Mouse (Mus musculus): ENCODE measurements around the gene Notum. TPM values are rescaled to one million over a fixed set of nuclear protein-coding genes. Genes with fewer than 3 reads are reported as not detected.

The Notum gene
- total and polyA plus RNA-seq, 2 experiments from 2014 or later = 3.6 to 5.9 TPM

- Histone ChIP-seq H3K9me3 (ENCODE audit: low read length) (no peaks in the 10 kb centered on the region), H3K4me3 (ENCODE audit: low read depth, low read length) (no peak overlapping the region)
- ATAC-seq = no peak
Measured at GRCm38 (mm10) chr11:120613481-120613972, 47.4 kb downstream of the Notum start.

GRCm38 (mm10) chr11:120612763-120613162 is 48.2 kb downstream of the Notum start:
- no peak overlapping the region for H3K27ac ChIP-seq (ENCODE audit: low read depth, low read length)
- H3K4me3 ChIP-seq (ENCODE audit: low read depth, low read length) = no peak overlapping the region
- H3K36me3 ChIP-seq (ENCODE audit: insufficient read depth) = peaks cover 57% of the 10 kb centered on the region
- H3K9me3 ChIP-seq (ENCODE audit: low read length) = no peaks in the 10 kb centered on the region
- peaks cover 9% of the 10 kb centered on the region for H3K4me1 ChIP-seq (ENCODE audit: insufficient read depth)
- DNase-seq (peak; percentile 64), ATAC-seq (peak; percentile 23; the same call in 1 of the 2 replicates)
- TF ChIP-seq CTCF (IDR thresholded peaks at IDR 0.05; ENCODE audit: low read depth) = peak; percentile 88
- H3K4me2 ChIP-seq (ENCODE audit: low read depth) = no peak overlapping the region
- no peaks in the 10 kb centered on the region for H3K27me3 ChIP-seq (ENCODE audit: insufficient read depth, low read length)
- WGBS = 41% methylated on average over 6 of the region's 6 CpGs
- no peak overlapping the region for H3K9ac ChIP-seq

More at GRCm38 (mm10) chr11:120613481-120613972, 47.4 kb downstream of the Notum start:
- no peak for TF ChIP-seq CTCF (IDR thresholded peaks at IDR 0.05; ENCODE audit: low read depth)
- Histone ChIP-seq H3K4me2 (ENCODE audit: low read depth) (no peak overlapping the region), H3K9ac (no peak overlapping the region), H3K27me3 (ENCODE audit: insufficient read depth, low read length) (no peaks in the 10 kb centered on the region), H3K4me1 (ENCODE audit: insufficient read depth) (peaks cover 9% of the 10 kb centered on the region), H3K27ac (ENCODE audit: low read depth, low read length) (no peak overlapping the region), H3K36me3 (ENCODE audit: insufficient read depth) (peaks cover 60% of the 10 kb centered on the region)
- 90% methylated on average over 10 of the region's 10 CpGs for WGBS
- DNase-seq = no peak

- Histone ChIP-seq H3K36me3 (ENCODE audit: insufficient read depth) (peaks cover 72% of the 10 kb centered on the region), H3K9me3 (ENCODE audit: low read length) (no peaks in the 10 kb centered on the region), H3K27me3 (ENCODE audit: insufficient read depth, low read length) (no peaks in the 10 kb centered on the region), H3K4me3 (ENCODE audit: low read depth, low read length) (no peak overlapping the region), H3K4me1 (ENCODE audit: insufficient read depth) (no peaks in the 10 kb centered on the region), H3K4me2 (ENCODE audit: low read depth) (no peak overlapping the region), H3K27ac (ENCODE audit: low read depth, low read length) (no peak overlapping the region), H3K9ac (no peak overlapping the region)
- 88% methylated on average over 9 of the region's 9 CpGs for WGBS
- no peak for DNase-seq
- ATAC-seq = no peak
- TF ChIP-seq CTCF (IDR thresholded peaks at IDR 0.05; ENCODE audit: low read depth) = no peak
Measured at GRCm38 (mm10) chr11:120610477-120611046, 50.4 kb downstream of the Notum start.

GRCm38 (mm10) chr11:120609250-120609649 is 51.7 kb downstream of the Notum start:
- no peak for TF ChIP-seq CTCF (IDR thresholded peaks at IDR 0.05; ENCODE audit: low read depth)
- H3K9ac ChIP-seq = no peak overlapping the region
- peaks cover 74% of the 10 kb centered on the region for H3K36me3 ChIP-seq (ENCODE audit: insufficient read depth)
- H3K27me3 ChIP-seq (ENCODE audit: insufficient read depth, low read length) = no peaks in the 10 kb centered on the region
- H3K4me2 ChIP-seq (ENCODE audit: low read depth) = no peak overlapping the region
- WGBS = 37% methylated on average over 8 of the region's 8 CpGs
- no peaks in the 10 kb centered on the region for H3K4me1 ChIP-seq (ENCODE audit: insufficient read depth)
- no peaks in the 10 kb centered on the region for H3K9me3 ChIP-seq (ENCODE audit: low read length)
- H3K4me3 ChIP-seq (ENCODE audit: low read depth, low read length) = no peak overlapping the region
- no peak for DNase-seq
- H3K27ac ChIP-seq (ENCODE audit: low read depth, low read length) = no peak overlapping the region
- no peak for ATAC-seq

- Histone ChIP-seq H3K27ac (ENCODE audit: low read depth, low read length) (no peak within 1 kb of the TSS), H3K27me3 (ENCODE audit: insufficient read depth, low read length) (no peaks in the 10 kb centered on the region), H3K9me3 (ENCODE audit: low read length) (no peaks in the 10 kb centered on the region), H3K4me1 (ENCODE audit: insufficient read depth) (no peaks in the 10 kb centered on the region), H3K4me2 (ENCODE audit: low read depth) (peak within 1 kb of the TSS; percentile 31), H3K36me3 (ENCODE audit: insufficient read depth) (peaks cover 69% of the 10 kb centered on the region), H3K9ac (peak within 1 kb of the TSS; percentile 26; the same call in 1 of the 2 replicates), H3K4me3 (ENCODE audit: low read depth, low read length) (no peak within 1 kb of the TSS)
- ATAC-seq (no peak), DNase-seq (no peak)
- no peak for TF ChIP-seq CTCF (IDR thresholded peaks at IDR 0.05; ENCODE audit: low read depth)
- 8% methylated on average over 45 of the region's 45 CpGs for WGBS
Measured at GRCm38 (mm10) chr11:120608241-120609034, 52.5 kb downstream of the Notum start, which contains the start of gene Npb. TSS of gene Npb (plus strand) at chr11:120608477.

GRCm38 (mm10) chr11:120606764-120607163 is 54.2 kb downstream of the Notum start:
- H3K9ac ChIP-seq = no peak overlapping the region
- DNase-seq (no peak), ATAC-seq (no peak)
- H3K27me3 ChIP-seq (ENCODE audit: insufficient read depth, low read length) = no peaks in the 10 kb centered on the region
- H3K27ac ChIP-seq (ENCODE audit: low read depth, low read length) = no peak overlapping the region
- TF ChIP-seq CTCF (IDR thresholded peaks at IDR 0.05; ENCODE audit: low read depth) = no peak
- no peak overlapping the region for H3K4me3 ChIP-seq (ENCODE audit: low read depth, low read length)
- 76% methylated on average over 4 of the region's 4 CpGs for WGBS
- H3K4me2 ChIP-seq (ENCODE audit: low read depth) = no peak overlapping the region
- H3K4me1 ChIP-seq (ENCODE audit: insufficient read depth) = no peaks in the 10 kb centered on the region
- H3K36me3 ChIP-seq (ENCODE audit: insufficient read depth) = peaks cover 68% of the 10 kb centered on the region
- H3K9me3 ChIP-seq (ENCODE audit: low read length) = no peaks in the 10 kb centered on the region

- TF ChIP-seq CTCF (IDR thresholded peaks at IDR 0.05; ENCODE audit: low read depth) = no peak
- Histone ChIP-seq H3K4me2 (ENCODE audit: low read depth) (no peak overlapping the region), H3K36me3 (ENCODE audit: insufficient read depth) (peaks cover 65% of the 10 kb centered on the region), H3K4me1 (ENCODE audit: insufficient read depth) (no peaks in the 10 kb centered on the region), H3K27me3 (ENCODE audit: insufficient read depth, low read length) (no peaks in the 10 kb centered on the region), H3K4me3 (ENCODE audit: low read depth, low read length) (no peak overlapping the region), H3K27ac (ENCODE audit: low read depth, low read length) (no peak overlapping the region), H3K9me3 (ENCODE audit: low read length) (no peaks in the 10 kb centered on the region), H3K9ac (no peak overlapping the region)
- 86% methylated on average over 7 of the region's 7 CpGs for WGBS
- DNase-seq = no peak
- no peak for ATAC-seq
Measured at GRCm38 (mm10) chr11:120605667-120606066, 55.3 kb downstream of the Notum start.

Small RNA genes lying within 50 kb of the gene (microRNA-seq; reads per million reads assigned to microRNA genes)
- 0.73 to 0.77 reads per million in 2 experiments for gene Mir6936

Other genes starting within 250 kb of the Notum start
Only the 30 nearest of the 32 such genes appear.
- gene Pde6g, start 207.7 kb downstream of the Notum start, total RNA-seq (2014; rRNA removed) = 0.33 TPM in 1 of 2 replicates, not detected in the other
- 0.18 and 1.4 TPM in 2 replicates for gene Pde6g, start 207.7 kb downstream of the Notum start, polyA plus RNA-seq (2015; fragmentation: Nextera tagmentation; extraction: Ambion mirVana)
- 9.9 and 15.2 TPM in 2 replicates for gene Oxld1, start 203.1 kb downstream of the Notum start, total RNA-seq (2014; rRNA removed)
- 12.7 and 13.8 TPM in 2 replicates for gene Oxld1, start 203.1 kb downstream of the Notum start, polyA plus RNA-seq (2015; fragmentation: Nextera tagmentation; extraction: Ambion mirVana)
- 18.1 and 21.0 TPM in 2 replicates for gene Ccdc137, start 203.1 kb downstream of the Notum start, total RNA-seq (2014; rRNA removed)
- gene Ccdc137, start 203.1 kb downstream of the Notum start, polyA plus RNA-seq (2015; fragmentation: Nextera tagmentation; extraction: Ambion mirVana) = 13.6 and 15.4 TPM in 2 replicates
- 35.2 and 37.8 TPM in 2 replicates for gene Arl16, start 193.6 kb downstream of the Notum start, total RNA-seq (2014; rRNA removed)
- 40.3 and 56.4 TPM in 2 replicates for gene Arl16, start 193.6 kb downstream of the Notum start, polyA plus RNA-seq (2015; fragmentation: Nextera tagmentation; extraction: Ambion mirVana)
- 42.6 and 49.9 TPM in 2 replicates for gene Mrpl12, start 176.6 kb downstream of the Notum start, total RNA-seq (2014; rRNA removed)
- 143 and 179 TPM in 2 replicates for gene Mrpl12, start 176.6 kb downstream of the Notum start, polyA plus RNA-seq (2015; fragmentation: Nextera tagmentation; extraction: Ambion mirVana)
- 20.9 and 22.8 TPM in 2 replicates for gene Slc25a10, start 169.3 kb downstream of the Notum start, total RNA-seq (2014; rRNA removed)
- 20.5 and 21.1 TPM in 2 replicates for gene Slc25a10, start 169.3 kb downstream of the Notum start, polyA plus RNA-seq (2015; fragmentation: Nextera tagmentation; extraction: Ambion mirVana)
- not detected in 2 replicates for gene Gcgr, start 130.5 kb downstream of the Notum start, total RNA-seq (2014; rRNA removed)
- gene Gcgr, start 130.5 kb downstream of the Notum start, polyA plus RNA-seq (2015; fragmentation: Nextera tagmentation; extraction: Ambion mirVana) = 0.09 and 0.22 TPM in 2 replicates
- 103 and 105 TPM in 2 replicates for gene Mcrip1, start 111.4 kb downstream of the Notum start, total RNA-seq (2014; rRNA removed)
- 261 and 275 TPM in 2 replicates for gene Mcrip1, start 111.4 kb downstream of the Notum start, polyA plus RNA-seq (2015; fragmentation: Nextera tagmentation; extraction: Ambion mirVana)
- gene Ppp1r27, start 110.0 kb downstream of the Notum start, total RNA-seq (2014; rRNA removed) = not detected in 2 replicates
- not detected in 2 replicates for gene Ppp1r27, start 110.0 kb downstream of the Notum start, polyA plus RNA-seq (2015; fragmentation: Nextera tagmentation; extraction: Ambion mirVana)
- gene P4hb, start 87.9 kb downstream of the Notum start, total RNA-seq (2014; rRNA removed) = 162 and 174 TPM in 2 replicates
- 208 and 218 TPM in 2 replicates for gene P4hb, start 87.9 kb downstream of the Notum start, polyA plus RNA-seq (2015; fragmentation: Nextera tagmentation; extraction: Ambion mirVana)
- 214 and 237 TPM in 2 replicates for gene Arhgdia, start 79.6 kb downstream of the Notum start, total RNA-seq (2014; rRNA removed)
- gene Arhgdia, start 79.6 kb downstream of the Notum start, polyA plus RNA-seq (2015; fragmentation: Nextera tagmentation; extraction: Ambion mirVana) = 416 and 435 TPM in 2 replicates
- 99.8 and 111 TPM in 2 replicates for gene Alyref, start 62.8 kb downstream of the Notum start, total RNA-seq (2014; rRNA removed)
- 207 and 238 TPM in 2 replicates for gene Alyref, start 62.8 kb downstream of the Notum start, polyA plus RNA-seq (2015; fragmentation: Nextera tagmentation; extraction: Ambion mirVana)
- 54.2 and 64.2 TPM in 2 replicates for gene Anapc11, start 62.8 kb downstream of the Notum start, total RNA-seq (2014; rRNA removed)
- 207 and 226 TPM in 2 replicates for gene Anapc11, start 62.8 kb downstream of the Notum start, polyA plus RNA-seq (2015; fragmentation: Nextera tagmentation; extraction: Ambion mirVana)
- not detected in 2 replicates for gene Npb, start 52.7 kb downstream of the Notum start, total RNA-seq (2014; rRNA removed)
- gene Npb, start 52.7 kb downstream of the Notum start, polyA plus RNA-seq (2015; fragmentation: Nextera tagmentation; extraction: Ambion mirVana) = 0.42 and 0.80 TPM in 2 replicates
- 102 and 129 TPM in 2 replicates for gene Pcyt2, start 43.2 kb downstream of the Notum start, total RNA-seq (2014; rRNA removed)
- 107 and 117 TPM in 2 replicates for gene Pcyt2, start 43.2 kb downstream of the Notum start, polyA plus RNA-seq (2015; fragmentation: Nextera tagmentation; extraction: Ambion mirVana)
- 48.7 and 51.8 TPM in 2 replicates for gene Sirt7, start 35.9 kb downstream of the Notum start, total RNA-seq (2014; rRNA removed)
- 37.4 and 40.7 TPM in 2 replicates for gene Sirt7, start 35.9 kb downstream of the Notum start, polyA plus RNA-seq (2015; fragmentation: Nextera tagmentation; extraction: Ambion mirVana)
- gene Mafg, start 27.6 kb downstream of the Notum start, total RNA-seq (2014; rRNA removed) = 37.5 and 40.1 TPM in 2 replicates
- 24.6 and 39.7 TPM in 2 replicates for gene Mafg, start 27.6 kb downstream of the Notum start, polyA plus RNA-seq (2015; fragmentation: Nextera tagmentation; extraction: Ambion mirVana)
- 8.7 and 13.8 TPM in 2 replicates for gene Pycr1, start 17.4 kb downstream of the Notum start, total RNA-seq (2014; rRNA removed)
- gene Pycr1, start 17.4 kb downstream of the Notum start, polyA plus RNA-seq (2015; fragmentation: Nextera tagmentation; extraction: Ambion mirVana) = 19.5 and 23.0 TPM in 2 replicates
- 1.1 and 3.2 TPM in 2 replicates for gene Myadml2, start 13.0 kb downstream of the Notum start, total RNA-seq (2014; rRNA removed)
- 1.3 and 1.5 TPM in 2 replicates for gene Myadml2, start 13.0 kb downstream of the Notum start, polyA plus RNA-seq (2015; fragmentation: Nextera tagmentation; extraction: Ambion mirVana)
- gene Aspscr1, start 11.8 kb upstream of the Notum start, total RNA-seq (2014; rRNA removed) = 97.7 and 102 TPM in 2 replicates
- 137 and 139 TPM in 2 replicates for gene Aspscr1, start 11.8 kb upstream of the Notum start, polyA plus RNA-seq (2015; fragmentation: Nextera tagmentation; extraction: Ambion mirVana)
- 28.5 and 52.1 TPM in 2 replicates for gene Cenpx, start 52.6 kb upstream of the Notum start, total RNA-seq (2014; rRNA removed)
- 91.3 and 114 TPM in 2 replicates for gene Cenpx, start 52.6 kb upstream of the Notum start, polyA plus RNA-seq (2015; fragmentation: Nextera tagmentation; extraction: Ambion mirVana)
- gene Lrrc45, start 52.8 kb upstream of the Notum start, total RNA-seq (2014; rRNA removed) = 57.6 and 58.4 TPM in 2 replicates
- gene Lrrc45, start 52.8 kb upstream of the Notum start, polyA plus RNA-seq (2015; fragmentation: Nextera tagmentation; extraction: Ambion mirVana) = 31.0 and 41.0 TPM in 2 replicates
- 598 and 666 TPM in 2 replicates for gene Rac3, start 60.3 kb upstream of the Notum start, total RNA-seq (2014; rRNA removed)
- 681 and 697 TPM in 2 replicates for gene Rac3, start 60.3 kb upstream of the Notum start, polyA plus RNA-seq (2015; fragmentation: Nextera tagmentation; extraction: Ambion mirVana)
- 7.2 and 13.2 TPM in 2 replicates for gene Dcxr, start 66.1 kb upstream of the Notum start, total RNA-seq (2014; rRNA removed)
- 11.2 and 12.7 TPM in 2 replicates for gene Dcxr, start 66.1 kb upstream of the Notum start, polyA plus RNA-seq (2015; fragmentation: Nextera tagmentation; extraction: Ambion mirVana)
- gene Cbr2, start 70.9 kb upstream of the Notum start, total RNA-seq (2014; rRNA removed) = 3.6 and 4.8 TPM in 2 replicates
- 3.1 and 4.9 TPM in 2 replicates for gene Cbr2, start 70.9 kb upstream of the Notum start, polyA plus RNA-seq (2015; fragmentation: Nextera tagmentation; extraction: Ambion mirVana)
- gene Hmga1b, start 101.6 kb upstream of the Notum start, total RNA-seq (2014; rRNA removed) = 0.95 and 1.8 TPM in 2 replicates
- gene Hmga1b, start 101.6 kb upstream of the Notum start, polyA plus RNA-seq (2015; fragmentation: Nextera tagmentation; extraction: Ambion mirVana) = 1.6 and 1.7 TPM in 2 replicates
- gene Rfng, start 123.0 kb upstream of the Notum start, total RNA-seq (2014; rRNA removed) = 61.9 and 82.8 TPM in 2 replicates
- gene Rfng, start 123.0 kb upstream of the Notum start, polyA plus RNA-seq (2015; fragmentation: Nextera tagmentation; extraction: Ambion mirVana) = 114 and 125 TPM in 2 replicates
- 228 and 240 TPM in 2 replicates for gene Gps1, start 123.1 kb upstream of the Notum start, total RNA-seq (2014; rRNA removed)
- 240 and 244 TPM in 2 replicates for gene Gps1, start 123.1 kb upstream of the Notum start, polyA plus RNA-seq (2015; fragmentation: Nextera tagmentation; extraction: Ambion mirVana)
- 43.0 and 52.0 TPM in 2 replicates for gene Dus1l, start 135.2 kb upstream of the Notum start, total RNA-seq (2014; rRNA removed)
- gene Dus1l, start 135.2 kb upstream of the Notum start, polyA plus RNA-seq (2015; fragmentation: Nextera tagmentation; extraction: Ambion mirVana) = 36.1 and 38.6 TPM in 2 replicates
- gene Fasn, start 163.4 kb upstream of the Notum start, total RNA-seq (2014; rRNA removed) = 328 and 364 TPM in 2 replicates
- 72.5 and 75.6 TPM in 2 replicates for gene Fasn, start 163.4 kb upstream of the Notum start, polyA plus RNA-seq (2015; fragmentation: Nextera tagmentation; extraction: Ambion mirVana)